Mouse (Mus musculus) layer of hippocampus, adult 8-10 months (tissue): Measurements from ENCODE around the gene Sema7a. TPM values are rescaled to one million over a fixed set of nuclear protein-coding genes. Genes with fewer than 3 reads are reported as not detected.

Experiments used
- DNase-seq, 2 experiments: peaks; one replicate each; pipeline ENCODE4 v3.0.0; 2022; ENCODE audit warnings: low spot score in 2 of 2
- total RNA-seq, 4 experiments: library from RNA; stranded (reverse); gene quantifications; 2 replicates each; pipeline ENCODE4 v1.2.4; 2022

The Sema7a gene
- total RNA-seq, 4 experiments from 2014 or later, result 91.0 to 102 (median 94.4) TPM

DNA sequence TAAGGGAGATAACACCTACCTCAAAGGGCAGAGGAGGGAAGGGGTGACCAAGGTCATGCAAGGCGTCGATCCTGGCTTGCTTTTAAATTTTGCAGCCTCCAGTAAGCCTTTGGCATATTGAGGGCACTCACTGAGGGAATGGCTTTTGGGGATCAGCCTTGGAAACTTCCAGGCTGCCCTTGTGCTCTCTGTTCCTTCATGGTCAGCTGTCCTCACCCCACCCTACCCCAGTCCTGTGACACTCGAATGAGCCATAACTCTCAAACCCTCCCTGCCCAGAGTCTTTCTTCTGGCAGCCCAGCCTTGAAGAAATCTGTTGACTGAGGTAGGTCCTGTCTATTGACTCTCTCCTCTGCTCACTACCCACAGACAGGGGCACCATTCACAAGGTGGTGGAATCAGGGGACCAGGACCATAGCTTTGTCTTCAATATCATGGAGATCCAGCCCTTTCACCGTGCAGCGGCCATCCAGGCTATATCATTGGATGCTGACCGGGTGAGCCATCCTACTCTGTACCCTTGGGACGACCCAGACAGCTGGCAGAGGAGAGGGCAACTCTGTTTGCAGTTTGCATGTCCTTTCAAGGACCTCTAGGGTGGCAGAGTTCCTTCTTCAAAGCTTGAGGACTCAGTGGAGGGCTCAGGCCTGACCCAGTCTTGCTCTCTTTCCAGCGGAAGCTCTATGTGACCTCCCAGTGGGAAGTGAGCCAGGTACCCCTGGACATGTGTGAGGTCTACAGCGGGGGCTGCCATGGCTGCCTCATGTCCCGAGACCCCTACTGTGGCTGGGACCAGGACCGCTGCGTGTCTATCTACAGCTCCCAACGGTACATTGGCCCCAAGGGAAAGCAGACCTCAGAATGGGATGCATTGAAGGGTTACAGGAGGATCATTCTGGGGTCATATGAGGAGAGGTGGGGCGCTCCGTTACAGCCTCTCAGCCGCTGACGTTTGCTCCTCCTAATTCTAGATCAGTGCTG is 20.3 kb downstream of the Sema7a start:
- DNase-seq, result no peak

GRCm38 (mm10) chr9:57961226-57961625 is 21.3 kb downstream of the Sema7a start:
- no peak for DNase-seq

DNA sequence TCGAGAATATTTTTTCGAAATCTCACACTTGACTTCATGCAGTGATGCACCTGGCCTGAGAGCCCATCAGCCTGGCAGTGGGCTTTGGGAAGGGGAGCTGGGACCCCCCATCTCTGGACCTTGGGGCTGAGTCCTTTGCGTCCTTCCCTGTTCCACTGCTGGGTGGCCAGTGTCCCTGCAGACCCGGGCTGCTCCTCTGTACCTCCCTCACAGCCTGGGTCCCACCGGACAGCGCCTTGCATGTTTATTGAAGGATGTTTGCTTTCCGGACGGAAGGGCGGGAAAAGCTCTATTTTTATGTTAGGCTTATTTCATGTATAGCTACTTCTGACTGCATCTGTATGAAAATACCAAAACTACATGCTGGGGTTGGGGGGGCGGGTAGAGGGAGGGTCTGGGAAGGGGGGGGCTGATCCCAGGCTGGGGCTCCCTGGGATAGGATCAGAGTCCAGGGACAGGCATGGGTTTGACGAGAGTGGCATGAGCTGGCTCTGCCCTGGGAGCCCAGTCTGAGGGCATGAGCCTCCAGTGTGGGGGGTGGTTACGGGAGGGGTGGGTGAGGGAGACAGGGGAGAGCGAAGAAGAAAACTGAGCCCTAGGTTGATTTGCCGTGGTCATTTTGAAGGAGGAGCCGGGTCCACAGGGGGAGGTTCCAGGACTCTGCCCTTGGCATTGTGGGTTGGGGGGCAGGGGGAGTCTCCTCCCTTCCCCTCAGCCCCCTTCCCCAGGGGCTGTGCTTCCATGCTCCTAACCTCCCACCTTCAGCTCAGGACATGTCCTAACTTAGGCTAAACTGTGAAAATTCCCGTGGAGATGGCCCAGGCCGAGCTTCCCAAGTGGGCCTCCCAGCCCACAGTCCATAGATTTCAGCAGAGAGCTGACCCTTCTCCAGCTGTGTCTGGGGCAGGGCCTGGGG is 22.2 kb downstream of the Sema7a start:
- no peak for DNase-seq

DNA sequence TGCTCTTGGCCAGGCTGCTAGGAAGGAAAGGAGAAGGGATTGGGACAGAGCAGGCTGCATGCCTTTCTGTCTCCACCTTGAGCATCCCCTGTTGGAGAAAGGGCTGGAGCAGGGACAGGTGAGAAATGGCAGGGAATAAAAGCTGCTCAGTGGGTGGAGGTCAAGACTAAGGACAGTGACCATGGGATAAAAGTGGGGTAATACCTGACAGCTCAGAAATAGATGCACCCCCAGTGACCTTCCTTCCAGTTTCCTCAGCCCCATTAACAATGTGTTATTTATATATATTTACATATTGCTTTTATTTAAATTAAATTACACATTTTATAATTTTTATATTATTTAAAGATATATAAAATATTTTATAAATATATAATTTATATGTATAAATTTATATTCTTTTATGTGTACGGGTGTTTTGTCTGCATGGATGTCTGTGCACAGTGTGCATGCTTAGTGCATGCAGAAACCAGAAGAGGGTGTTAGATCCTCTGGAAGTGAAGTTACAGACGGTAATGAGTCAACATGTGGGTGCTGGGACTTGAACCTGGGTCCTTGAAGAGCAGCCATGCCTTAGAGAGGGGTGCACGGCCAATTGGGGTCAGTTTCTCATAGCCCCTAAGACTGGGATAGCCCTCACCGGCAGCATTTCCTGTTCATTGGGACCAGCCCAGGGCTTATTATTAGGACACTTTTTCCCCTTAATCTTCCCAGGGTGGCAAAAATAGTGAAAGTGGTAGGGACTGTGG is 23.5 kb downstream of the Sema7a start:
- no peak for DNase-seq

GRCm38 (mm10) chr9:57963998-57964395 is 24.1 kb downstream of the Sema7a start:
- DNase-seq, result no peak

GRCm38 (mm10) chr9:57964528-57965250 is 24.8 kb downstream of the Sema7a start:
- no peak for DNase-seq

GRCm38 (mm10) chr9:57965281-57966185 is 25.6 kb downstream of the Sema7a start:
- no peak for DNase-seq

DNA sequence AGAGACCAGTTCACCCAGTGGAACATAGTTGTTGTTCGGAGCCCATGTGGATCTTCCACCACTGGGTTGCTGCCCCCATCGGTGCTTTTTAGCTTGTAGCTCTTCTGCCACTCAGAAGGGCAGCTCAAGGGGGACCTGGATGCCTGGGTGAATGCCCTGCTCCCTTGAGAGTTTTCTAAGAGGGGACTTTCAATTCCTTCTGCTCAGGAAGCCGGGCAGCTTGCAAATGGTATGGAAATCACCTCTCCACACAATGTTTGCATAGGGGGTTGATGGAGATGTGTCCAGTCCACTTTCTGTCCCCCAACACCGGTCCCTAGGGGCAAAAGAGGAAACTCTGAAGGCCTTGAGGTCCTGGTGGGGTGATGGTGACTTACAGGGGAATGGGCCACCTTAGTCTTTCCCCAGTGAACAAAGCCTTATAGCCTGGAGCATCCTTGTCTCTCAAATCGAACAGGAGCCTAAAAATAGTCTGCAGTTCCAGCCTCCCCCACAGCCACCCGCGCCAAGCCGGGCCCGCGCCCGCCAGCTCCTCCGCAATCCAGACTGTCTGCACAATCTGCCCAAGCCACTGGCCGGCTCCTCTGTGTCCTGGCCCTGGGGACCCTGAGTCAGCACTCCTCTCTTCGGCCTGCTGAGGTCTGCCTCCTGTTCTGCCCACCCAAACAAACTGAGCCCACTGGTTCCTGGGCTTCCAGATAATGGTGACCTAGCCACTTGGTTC is 27.5 kb downstream of the Sema7a start:
- peak; percentile 61 to 66 for DNase-seq

DNA sequence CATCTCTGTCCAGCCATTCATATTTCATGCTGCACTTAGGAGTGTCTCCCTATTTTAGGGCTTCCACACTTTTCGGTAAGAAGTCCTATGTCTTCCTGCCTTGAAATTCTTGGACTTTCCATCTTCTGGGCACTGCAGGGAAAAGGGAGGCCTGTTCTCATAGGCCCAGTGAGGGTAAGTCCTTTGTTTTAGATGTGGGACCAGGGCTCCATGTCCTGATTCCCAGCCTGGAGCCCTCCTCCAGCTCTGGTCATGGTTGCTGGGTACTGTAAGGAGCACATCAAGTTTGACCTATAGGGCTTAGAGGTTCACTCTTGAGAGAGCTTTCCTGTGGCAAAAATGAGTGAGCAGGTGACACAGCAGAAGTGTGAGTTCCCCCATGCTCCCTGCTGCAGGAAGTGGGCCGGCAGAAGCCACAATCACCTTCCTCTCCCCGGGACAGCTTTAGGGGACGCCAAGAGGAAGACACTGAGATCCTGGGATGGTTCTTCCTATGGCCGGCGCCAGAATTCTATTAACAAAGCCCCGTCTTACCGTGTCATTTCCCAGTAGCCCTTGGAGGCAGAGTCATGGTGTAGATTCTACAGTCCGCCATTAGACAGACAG is 28.4 kb downstream of the Sema7a start:
- DNase-seq, result no peak

DNA sequence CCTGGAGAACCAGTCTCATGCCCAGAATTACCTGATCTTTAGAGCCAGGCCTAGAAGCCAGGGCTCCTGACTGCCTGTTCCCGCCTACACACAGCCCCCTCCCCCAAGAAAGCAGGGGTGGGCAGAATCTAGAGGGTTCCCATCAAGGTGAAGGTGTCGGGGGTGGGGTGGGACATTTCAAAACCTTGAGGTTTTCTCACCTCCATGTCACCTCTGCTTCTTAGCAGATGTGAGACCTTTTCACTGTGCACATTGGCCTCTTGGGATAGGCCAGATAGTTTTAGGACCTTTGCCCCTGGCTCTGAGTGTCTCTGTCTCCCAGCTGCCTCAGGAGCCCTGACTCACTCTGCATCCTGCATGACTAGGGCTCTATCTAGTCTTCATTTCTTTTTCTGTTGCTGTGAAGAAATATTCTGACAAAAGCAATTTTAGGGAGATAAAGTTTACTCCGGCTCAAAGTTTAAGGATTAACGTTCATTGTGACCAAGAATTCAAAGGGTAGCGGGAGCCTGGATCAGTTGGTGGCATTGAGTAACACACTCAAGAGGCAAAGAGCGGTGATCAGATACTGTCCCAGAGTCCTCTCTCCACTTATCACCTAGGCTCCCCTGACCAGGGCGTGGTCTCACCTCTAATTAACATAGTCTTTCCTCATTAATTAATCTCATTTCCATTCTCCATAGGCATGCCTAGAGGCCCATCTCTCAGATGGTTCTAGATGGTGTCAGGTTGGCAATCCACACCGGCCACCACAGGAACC is 29.1 kb downstream of the Sema7a start:
- no peak for DNase-seq

DNA sequence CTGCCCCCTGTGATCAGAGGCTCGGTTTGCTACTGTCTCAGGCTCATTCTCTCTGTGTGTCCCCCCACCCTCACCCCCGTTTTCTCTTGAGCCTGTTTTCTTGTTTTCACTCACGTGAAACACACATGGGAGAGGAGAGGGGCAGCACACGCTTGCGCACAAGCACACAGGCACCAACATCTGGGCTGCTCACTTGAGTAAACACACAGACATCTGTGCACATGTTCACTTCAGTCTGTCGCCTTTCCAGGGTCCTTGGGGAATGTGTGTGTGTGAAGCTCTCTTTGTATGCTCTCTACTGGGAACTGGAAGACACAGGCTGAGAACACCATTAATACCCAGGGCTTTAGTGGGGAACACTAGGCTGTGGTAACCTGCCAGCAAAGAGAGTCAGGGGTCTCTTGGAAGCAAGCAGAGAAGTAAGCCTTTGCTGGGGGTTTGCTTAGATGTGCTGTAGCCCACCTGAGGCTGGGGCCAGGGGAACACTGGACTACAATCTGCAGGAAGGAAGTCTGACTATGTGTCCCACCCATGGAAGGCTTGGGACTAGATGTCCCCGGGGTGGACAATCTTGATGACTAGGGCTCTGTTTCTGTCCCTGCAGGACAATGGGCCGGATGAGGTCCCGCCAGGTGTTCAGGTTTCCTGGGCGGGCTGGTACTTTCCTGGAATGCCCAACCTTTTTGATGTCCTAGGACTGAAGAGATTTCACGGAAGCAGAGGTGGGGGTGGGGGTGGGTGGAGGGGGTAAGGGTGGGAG is 30.0 kb downstream of the Sema7a start:
- DNase-seq, result no peak

DNA sequence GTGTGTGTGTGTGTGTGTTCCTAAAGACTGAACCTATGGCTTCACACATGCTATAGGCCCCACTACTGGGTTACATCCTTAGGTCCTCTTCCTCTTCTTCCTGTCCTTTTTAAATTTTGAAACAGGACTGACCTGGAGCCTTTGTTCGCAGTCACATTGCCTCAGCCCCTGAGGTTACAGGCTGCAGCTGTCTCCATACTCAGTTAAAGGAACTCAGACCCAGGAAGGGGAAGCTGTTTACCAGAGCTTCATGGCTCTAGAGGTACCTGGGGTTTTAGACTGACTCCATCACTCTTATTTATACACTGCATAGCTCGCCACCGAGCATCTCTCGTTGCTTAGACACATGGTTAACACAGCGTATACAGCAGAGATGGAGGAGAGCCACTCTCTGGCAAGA is 31.5 kb downstream of the Sema7a start:
- DNase-seq, result no peak

DNA sequence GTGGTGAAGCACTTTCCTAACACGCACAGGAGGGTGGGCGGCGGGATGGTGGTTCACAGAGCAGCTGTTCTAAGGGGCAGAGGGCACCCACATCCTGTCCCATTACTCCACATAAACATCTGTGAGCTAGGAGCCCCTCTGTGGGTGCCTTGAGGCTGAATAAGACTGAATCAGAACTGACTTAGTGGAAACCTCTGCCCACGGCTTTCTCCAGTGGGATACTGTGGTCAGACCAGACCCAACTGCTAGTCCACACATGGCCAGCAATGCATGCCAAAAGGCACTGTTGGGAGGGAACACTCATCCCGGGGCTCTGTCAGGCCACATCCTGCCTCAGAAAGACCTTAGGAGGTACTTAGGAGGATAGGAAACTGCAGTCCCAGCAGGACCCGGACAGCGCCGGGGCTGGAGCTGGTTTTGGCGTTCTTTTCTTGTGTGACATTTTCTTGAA is 32.3 kb downstream of the Sema7a start:
- no peak for DNase-seq

DNA sequence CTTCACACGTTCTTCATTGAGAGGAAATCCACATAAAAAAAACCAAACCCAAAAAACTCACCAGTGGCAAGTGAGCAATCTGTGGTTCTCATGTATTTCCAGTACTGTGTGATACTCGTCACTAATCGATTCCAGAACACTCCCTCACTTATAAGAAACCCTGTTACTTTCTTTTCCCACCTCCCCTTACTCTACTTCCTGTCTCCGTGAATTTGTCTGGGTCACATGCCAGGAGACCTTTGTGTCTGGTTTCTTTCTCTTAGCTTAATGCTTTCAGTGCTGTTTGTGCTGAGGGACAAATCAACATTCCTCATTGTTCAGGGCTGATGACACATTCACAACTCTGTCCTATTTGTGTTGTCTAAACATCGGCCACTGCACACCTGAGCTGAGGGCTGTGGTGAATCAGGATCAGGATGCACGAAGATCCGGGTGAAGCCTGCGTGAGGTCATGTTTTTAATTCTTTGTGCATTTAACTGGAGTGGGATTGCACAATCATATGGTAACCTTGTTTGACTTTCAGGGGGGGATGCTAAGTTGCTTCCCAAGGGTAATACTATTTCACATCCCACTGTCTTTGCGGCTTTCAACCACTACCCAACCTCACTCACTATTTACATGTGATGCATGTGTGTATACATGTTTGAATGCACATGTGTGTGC is 33.0 kb downstream of the Sema7a start:
- no peak for DNase-seq

- no peak for DNase-seq
These were observed 33.6 kb downstream of the Sema7a start for GRCm38 (mm10) chr9:57973440-57974066.

DNA sequence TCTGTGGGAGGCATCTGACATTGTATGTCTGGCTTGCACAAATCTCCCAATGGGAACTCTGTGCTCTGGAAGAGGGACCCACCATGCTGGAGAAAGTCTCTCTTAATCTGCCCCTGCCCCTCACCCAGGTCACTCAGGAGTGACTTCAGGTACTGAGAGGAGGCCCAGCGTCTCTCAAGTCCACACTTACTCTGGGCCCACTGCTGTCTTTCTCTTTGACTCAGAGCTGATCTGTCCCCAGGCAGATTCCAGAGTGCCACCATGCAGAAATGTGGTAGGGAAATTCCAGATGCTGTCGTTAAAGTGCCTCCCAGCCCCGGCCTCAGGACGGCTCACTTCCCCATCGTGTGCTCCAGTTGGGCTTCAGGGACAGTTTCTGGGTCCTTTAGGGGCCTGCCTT is 34.3 kb downstream of the Sema7a start:
- no peak for DNase-seq
